Mouse (Mus musculus): Measurements from ENCODE around the gene Defa33. TPM values are rescaled to one million over a fixed set of nuclear protein-coding genes. Genes with fewer than 3 reads are reported as not detected.
"Not testable (repeated sequence)": the region's sequence is repeated elsewhere in the genome, so short reads cannot be mapped to it uniquely, and the experiment has no call there.

Defa33 gene
- total RNA-seq (2021) (not detected), polyA plus RNA-seq (2012; rRNA removed) (not detected in 2 replicates)
- long read RNA-seq: 0 reads

- DNase-seq: not testable (repeated sequence)
Measured at GRCm38 (mm10) chr8:21391511-21391910, at the start of gene Defa33. Gene Defa33 (plus strand): TSS chr8:21391811.

- DNase-seq: not testable (repeated sequence)
Measured at GRCm38 (mm10) chr8:21378215-21378614, 13.4 kb upstream of the Defa33 start, which contains the start of gene Defa2. Gene Defa2 (plus strand): TSS chr8:21378515.

GRCm38 (mm10) chr8:21427111-21427510, 35.5 kb downstream of the Defa33 start, which contains the start of gene Defa36:
Gene Defa36 (plus strand): TSS chr8:21427411.
- not testable (repeated sequence) for DNase-seq

Other genes with a start within 250 kb of the Defa33 start
- not detected for gene Defa22, start 229.5 kb upstream of the Defa33 start, total RNA-seq (2021)
- not detected in 2 replicates for gene Defa22, start 229.5 kb upstream of the Defa33 start, polyA plus RNA-seq (2012; rRNA removed)
- not detected for gene Defa31, start 200.2 kb upstream of the Defa33 start, total RNA-seq (2021)
- not detected in 2 replicates for gene Defa31, start 200.2 kb upstream of the Defa33 start, polyA plus RNA-seq (2012; rRNA removed)
- gene Gm15293, start 190.2 kb upstream of the Defa33 start, total RNA-seq (2021): not detected
- not detected in 2 replicates for gene Gm15293, start 190.2 kb upstream of the Defa33 start, polyA plus RNA-seq (2012; rRNA removed)
- not detected for gene Gm15292, start 142.1 kb upstream of the Defa33 start, total RNA-seq (2021)
- not detected in 2 replicates for gene Gm15292, start 142.1 kb upstream of the Defa33 start, polyA plus RNA-seq (2012; rRNA removed)
- gene Defa27, start 76.3 kb upstream of the Defa33 start, total RNA-seq (2021): not detected
- gene Defa27, start 76.3 kb upstream of the Defa33 start, polyA plus RNA-seq (2012; rRNA removed): not detected in 2 replicates
- not detected for gene Defa29, start 64.8 kb upstream of the Defa33 start, total RNA-seq (2021)
- not detected in 2 replicates for gene Defa29, start 64.8 kb upstream of the Defa33 start, polyA plus RNA-seq (2012; rRNA removed)
- gene Defa2, start 13.3 kb upstream of the Defa33 start, total RNA-seq (2021): not detected
- gene Defa2, start 13.3 kb upstream of the Defa33 start, polyA plus RNA-seq (2012; rRNA removed): not detected in 2 replicates
- gene Defa36, start 35.6 kb downstream of the Defa33 start, total RNA-seq (2021): not detected
- gene Defa36, start 35.6 kb downstream of the Defa33 start, polyA plus RNA-seq (2012; rRNA removed): not detected in 2 replicates
- not detected for gene Gm7849, start 64.7 kb downstream of the Defa33 start, total RNA-seq (2021)
- not detected in 2 replicates for gene Gm7849, start 64.7 kb downstream of the Defa33 start, polyA plus RNA-seq (2012; rRNA removed)
- gene Defa20, start 117.4 kb downstream of the Defa33 start, total RNA-seq (2021): not detected
- not detected in 2 replicates for gene Defa20, start 117.4 kb downstream of the Defa33 start, polyA plus RNA-seq (2012; rRNA removed)
- gene Defa32, start 137.2 kb downstream of the Defa33 start, total RNA-seq (2021): not detected
- gene Defa32, start 137.2 kb downstream of the Defa33 start, polyA plus RNA-seq (2012; rRNA removed): not detected in 2 replicates
- gene Defa37, start 173.6 kb downstream of the Defa33 start, total RNA-seq (2021): not detected
- gene Defa37, start 173.6 kb downstream of the Defa33 start, polyA plus RNA-seq (2012; rRNA removed): not detected in 2 replicates
- gene Defa28, start 191.2 kb downstream of the Defa33 start, total RNA-seq (2021): not detected
- gene Defa28, start 191.2 kb downstream of the Defa33 start, polyA plus RNA-seq (2012; rRNA removed): not detected in 2 replicates
- not detected for gene Gm7861, start 202.7 kb downstream of the Defa33 start, total RNA-seq (2021)
- gene Gm7861, start 202.7 kb downstream of the Defa33 start, polyA plus RNA-seq (2012; rRNA removed): not detected in 2 replicates
- gene Defa26, start 226.4 kb downstream of the Defa33 start, total RNA-seq (2021): not detected
- not detected in 2 replicates for gene Defa26, start 226.4 kb downstream of the Defa33 start, polyA plus RNA-seq (2012; rRNA removed)

Measured in adrenal gland, adult 2 months (tissue).